Mouse (Mus musculus): Measurements from ENCODE around the gene Olfr1348. TPM values are rescaled to one million over a fixed set of nuclear protein-coding genes. Genes with fewer than 3 reads are reported as not detected.
"Not testable (repeated sequence)": the region's sequence is repeated elsewhere in the genome, so short reads cannot be mapped to it uniquely, and the experiment has no call there.

Gene Olfr1348
- not detected in 2 replicates for polyA plus RNA-seq (2012; ENCODE audit: insufficient read depth, insufficient read length, low replicate concordance, missing spikeins)

- 95% methylated on average over 1 of the region's 1 CpGs for WGBS
- no peak within 1 kb of the TSS for H3K27ac ChIP-seq (ENCODE audit: insufficient read depth, low read depth, low read length)
- no peak for TF ChIP-seq POLR2A (IDR thresholded peaks at IDR 0.05; ENCODE audit: insufficient read depth, low read depth, low read length)
- TF ChIP-seq CTCF (IDR thresholded peaks at IDR 0.05; ENCODE audit: insufficient read depth, low read depth, low read length) = no peak
These were observed at the start of gene Olfr1348 for GRCm38 (mm10) chr7:6508648-6509047. Gene Olfr1348, minus strand, starts transcription at chr7:6508748.

GRCm38 (mm10) chr7:6526141-6526540, 17.6 kb upstream of the Olfr1348 start:
- 63% methylated on average over 5 of the region's 5 CpGs for WGBS
- Histone ChIP-seq H3K4me1 (ENCODE audit: control insufficient read depth, insufficient read depth, low read length) (no peaks in the 10 kb centered on the region), H3K4me3 (ENCODE audit: insufficient read depth, low read depth, low read length) (no peak overlapping the region), H3K27ac (ENCODE audit: insufficient read depth, low read depth, low read length) (no peak overlapping the region)
- TF ChIP-seq POLR2A (IDR thresholded peaks at IDR 0.05; ENCODE audit: insufficient read depth, low read depth, low read length) = no peak

More at GRCm38 (mm10) chr7:6508648-6509047, at the start of gene Olfr1348:
- Histone ChIP-seq H3K4me3 (ENCODE audit: insufficient read depth, low read depth, low read length) (no peak within 1 kb of the TSS), H3K4me1 (ENCODE audit: control insufficient read depth, insufficient read depth, low read length) (no peaks in the 10 kb centered on the region)

- WGBS = 59% methylated on average over 3 of the region's 3 CpGs
- Histone ChIP-seq H3K4me1 (ENCODE audit: control insufficient read depth, insufficient read depth, low read length) (no peaks in the 10 kb centered on the region), H3K27ac (ENCODE audit: insufficient read depth, low read depth, low read length) (no peak overlapping the region), H3K4me3 (ENCODE audit: insufficient read depth, low read depth, low read length) (no peak overlapping the region)
- TF ChIP-seq POLR2A (IDR thresholded peaks at IDR 0.05; ENCODE audit: insufficient read depth, low read depth, low read length) (no peak), CTCF (IDR thresholded peaks at IDR 0.05; ENCODE audit: insufficient read depth, low read depth, low read length) (no peak)
These were observed 16.5 kb upstream of the Olfr1348 start for GRCm38 (mm10) chr7:6525001-6525400.

DNA sequence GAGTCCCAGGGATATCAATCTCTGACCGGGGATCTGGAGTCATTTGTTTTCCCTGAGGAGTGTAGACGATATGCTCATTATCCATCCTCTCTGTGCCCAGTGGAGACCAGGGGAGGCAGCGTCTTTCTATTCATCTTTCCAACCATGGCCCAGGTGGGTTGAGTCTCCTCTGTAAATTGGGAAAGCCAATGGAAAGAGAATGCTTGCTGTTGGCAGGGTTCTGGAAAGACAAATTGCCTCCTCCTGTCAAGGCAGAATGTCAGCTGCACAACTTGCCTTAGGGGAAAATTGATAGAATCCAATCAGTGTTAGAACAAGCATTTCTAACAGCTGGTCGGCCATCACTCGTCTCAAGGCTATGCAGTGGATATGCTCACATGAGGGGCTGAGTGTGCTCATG, 14.3 kb upstream of the Olfr1348 start, which contains the start of gene Olfr1349:
Gene Olfr1349 (minus strand): TSS at position 101 of the 400 bp plus-strand sequence.
- no peaks in the 10 kb centered on the region for H3K4me1 ChIP-seq (ENCODE audit: control insufficient read depth, insufficient read depth, low read length)
- whole genome bisulfite sequencing = 84% methylated on average over 5 of the region's 5 CpGs
- H3K27ac ChIP-seq (ENCODE audit: insufficient read depth, low read depth, low read length) = no peak within 1 kb of the TSS
- TF ChIP-seq POLR2A (IDR thresholded peaks at IDR 0.05; ENCODE audit: insufficient read depth, low read depth, low read length) (no peak), CTCF (IDR thresholded peaks at IDR 0.05; ENCODE audit: insufficient read depth, low read depth, low read length) (no peak)
- no peak within 1 kb of the TSS for H3K4me3 ChIP-seq (ENCODE audit: insufficient read depth, low read depth, low read length)

DNA sequence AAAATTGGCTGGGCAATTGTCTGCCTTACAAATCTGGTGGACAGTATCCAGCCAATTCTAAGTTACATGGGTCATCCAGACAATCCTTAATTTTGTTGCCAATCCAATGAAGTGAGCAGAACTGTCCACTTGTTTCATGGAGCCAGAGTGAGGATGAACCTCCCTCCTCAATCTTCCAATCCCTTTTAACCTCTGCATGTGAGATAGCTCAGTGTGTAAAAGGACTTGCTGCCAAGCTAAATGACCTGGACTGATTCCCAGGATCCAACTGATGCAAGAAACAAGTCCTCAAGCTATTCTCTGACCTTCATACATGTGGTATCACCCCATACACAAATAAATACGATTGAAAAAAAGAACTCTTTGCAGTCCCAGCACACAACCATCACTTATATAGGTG, 13.1 kb upstream of the Olfr1348 start:
- Histone ChIP-seq H3K4me3 (ENCODE audit: insufficient read depth, low read depth, low read length) (no peak overlapping the region), H3K4me1 (ENCODE audit: control insufficient read depth, insufficient read depth, low read length) (no peaks in the 10 kb centered on the region), H3K27ac (ENCODE audit: insufficient read depth, low read depth, low read length) (no peak overlapping the region)
- TF ChIP-seq CTCF (IDR thresholded peaks at IDR 0.05; ENCODE audit: insufficient read depth, low read depth, low read length) (no peak), POLR2A (IDR thresholded peaks at IDR 0.05; ENCODE audit: insufficient read depth, low read depth, low read length) (no peak)
- 24% methylated on average over 1 of the region's 1 CpGs for WGBS

- Histone ChIP-seq H3K27ac (ENCODE audit: insufficient read depth, low read depth, low read length) (no peak within 1 kb of the TSS), H3K4me3 (ENCODE audit: insufficient read depth, low read depth, low read length) (no peak within 1 kb of the TSS), H3K4me1 (ENCODE audit: control insufficient read depth, insufficient read depth, low read length) (no peaks in the 10 kb centered on the region)
- no peak for TF ChIP-seq CTCF (IDR thresholded peaks at IDR 0.05; ENCODE audit: insufficient read depth, low read depth, low read length)
- no peak for TF ChIP-seq POLR2A (IDR thresholded peaks at IDR 0.05; ENCODE audit: insufficient read depth, low read depth, low read length)
- 49% methylated on average over 1 of the region's 1 CpGs for WGBS
These were observed 8.9 kb downstream of the Olfr1348 start, which contains the start of gene Olfr1347 for GRCm38 (mm10) chr7:6499655-6500054. Gene Olfr1347, minus strand, starts transcription at chr7:6499755.

- no peak within 1 kb of the TSS for H3K27ac ChIP-seq (ENCODE audit: insufficient read depth, low read depth, low read length)
- 16% methylated on average over 2 of the region's 2 CpGs for WGBS
- no peak within 1 kb of the TSS for H3K4me3 ChIP-seq (ENCODE audit: insufficient read depth, low read depth, low read length)
- no peak for TF ChIP-seq POLR2A (IDR thresholded peaks at IDR 0.05; ENCODE audit: insufficient read depth, low read depth, low read length)
- TF ChIP-seq CTCF (IDR thresholded peaks at IDR 0.05; ENCODE audit: insufficient read depth, low read depth, low read length) = no peak
- no peaks in the 10 kb centered on the region for H3K4me1 ChIP-seq (ENCODE audit: control insufficient read depth, insufficient read depth, low read length)
These were observed 21.7 kb downstream of the Olfr1348 start, which contains the start of gene Olfr5 for GRCm38 (mm10) chr7:6486841-6487240. Gene Olfr5, minus strand, starts transcription at chr7:6486941.

DNA sequence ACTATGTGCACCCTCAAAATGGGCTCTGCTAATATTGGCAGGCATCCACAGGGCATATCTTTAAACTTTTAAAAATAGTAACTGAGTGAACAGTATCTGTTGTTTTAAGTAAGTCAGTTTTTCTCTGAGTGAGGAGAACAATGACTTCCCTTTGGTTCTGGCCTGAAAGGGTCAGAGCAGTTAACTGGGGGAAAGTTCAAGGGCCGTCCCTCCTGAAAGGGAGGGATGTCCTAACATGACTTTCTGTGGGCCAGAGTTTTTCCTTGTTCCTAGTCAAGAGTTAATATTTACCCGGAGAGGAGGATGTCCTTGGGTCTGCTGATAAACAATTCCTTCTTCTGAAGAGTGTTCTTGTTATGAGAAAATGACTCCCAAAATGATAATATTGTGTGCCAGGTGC, 30.9 kb downstream of the Olfr1348 start:
- not testable (repeated sequence) for H3K4me3 ChIP-seq (ENCODE audit: insufficient read depth, low read depth, low read length); H3K4me1 ChIP-seq (ENCODE audit: control insufficient read depth, insufficient read depth, low read length); H3K27ac ChIP-seq (ENCODE audit: insufficient read depth, low read depth, low read length)
- WGBS = 83% methylated on average over 2 of the region's 2 CpGs

DNA sequence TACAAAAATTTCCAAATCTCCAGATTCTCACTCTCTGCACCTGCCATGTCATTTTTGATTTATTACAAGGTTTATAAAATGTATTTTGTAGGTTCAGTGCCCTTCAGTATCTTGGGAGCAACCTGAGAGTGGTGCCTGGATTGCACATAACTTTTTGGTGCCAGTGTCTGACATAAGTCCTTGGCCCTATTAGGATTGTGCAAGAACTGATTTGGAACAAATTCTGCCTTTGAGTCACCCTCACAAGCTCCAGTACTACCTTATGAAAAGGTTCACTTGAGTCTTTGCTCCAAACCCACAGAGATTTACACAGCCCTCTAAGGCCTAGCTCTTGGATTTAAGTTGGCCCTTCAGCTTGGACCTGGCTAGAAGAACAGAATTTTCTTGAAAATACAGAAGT, 41.6 kb downstream of the Olfr1348 start, which contains the start of gene Olfr1346:
Gene Olfr1346 (plus strand): TSS at position 151 of the 400 bp plus-strand sequence.
- no peak for TF ChIP-seq CTCF (IDR thresholded peaks at IDR 0.05; ENCODE audit: insufficient read depth, low read depth, low read length)
- TF ChIP-seq POLR2A (IDR thresholded peaks at IDR 0.05; ENCODE audit: insufficient read depth, low read depth, low read length) = no peak
- no peak within 1 kb of the TSS for H3K27ac ChIP-seq (ENCODE audit: insufficient read depth, low read depth, low read length)
- H3K4me1 ChIP-seq (ENCODE audit: control insufficient read depth, insufficient read depth, low read length) = no peaks in the 10 kb centered on the region
- H3K4me3 ChIP-seq (ENCODE audit: insufficient read depth, low read depth, low read length) = no peak within 1 kb of the TSS

DNA sequence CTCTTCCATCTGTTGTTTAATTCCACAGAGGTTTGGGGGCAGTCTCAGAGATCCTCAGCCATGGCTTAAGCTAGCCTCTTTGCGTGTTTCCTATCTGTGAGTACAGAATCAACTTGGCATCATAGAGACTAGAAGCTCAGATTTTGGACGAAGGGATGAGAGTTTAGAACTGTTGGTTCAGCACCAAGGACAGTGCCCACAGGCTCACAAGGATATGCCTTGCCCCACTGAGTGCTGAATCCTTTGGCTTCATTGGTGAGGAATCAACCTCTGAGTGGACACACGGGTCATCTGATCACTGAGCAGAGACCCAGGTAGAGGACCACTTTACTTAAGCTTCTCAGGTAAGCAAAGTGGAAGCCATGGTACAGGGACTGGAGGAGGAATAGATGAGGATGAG, 52.1 kb downstream of the Olfr1348 start:
- TF ChIP-seq CTCF (IDR thresholded peaks at IDR 0.05; ENCODE audit: insufficient read depth, low read depth, low read length) (no peak), POLR2A (IDR thresholded peaks at IDR 0.05; ENCODE audit: insufficient read depth, low read depth, low read length) (no peak)
- 41% methylated on average over 3 of the region's 3 CpGs for WGBS
- Histone ChIP-seq H3K4me3 (ENCODE audit: insufficient read depth, low read depth, low read length) (no peak overlapping the region), H3K27ac (ENCODE audit: insufficient read depth, low read depth, low read length) (no peak overlapping the region), H3K4me1 (ENCODE audit: control insufficient read depth, insufficient read depth, low read length) (no peaks in the 10 kb centered on the region)
